Mouse (Mus musculus): ENCODE measurements at regions not wholly inside any gene's neighbourhood (a gene's known extent, or its start where the extent isn't known, plus 50 kb on each side); places are given as distances from the start of the nearest gene placed in this dataset.

GRCm38 (mm10) chr5:133198546-133198945 is 655.4 kb upstream of the Auts2 start:
- ATAC-seq (ENCODE audit: low read depth) (no peak), DNase-seq (ENCODE audit: low spot score) (no peak)
- WGBS = 85% methylated on average over 1 of the region's 1 CpGs
- Histone ChIP-seq H3K4me1 (ENCODE audit: control insufficient read depth, insufficient read depth, low read length) (no peaks in the 10 kb centered on the region), H3K9ac (ENCODE audit: low read depth, low read length) (no peak overlapping the region), H3K36me3 (ENCODE audit: control insufficient read depth, insufficient read depth, low read length) (no peaks in the 10 kb centered on the region), H3K27ac (replicated peaks; ENCODE audit: low read depth, low read length) (no peak overlapping the region), H3K27me3 (replicated peaks; ENCODE audit: control insufficient read depth, insufficient read depth, low read length) (no peaks in the 10 kb centered on the region), H3K4me3 (ENCODE audit: low read depth, low read length) (no peak overlapping the region), H3K9me3 (ENCODE audit: control insufficient read depth, low read length) (no peaks in the 10 kb centered on the region), H3K4me2 (ENCODE audit: low read depth, low read length) (no peak overlapping the region)

- Histone ChIP-seq H3K4me2 (ENCODE audit: low read depth, low read length) (no peak overlapping the region), H3K9me3 (ENCODE audit: control insufficient read depth, low read length) (no peaks in the 10 kb centered on the region), H3K27me3 (replicated peaks; ENCODE audit: control insufficient read depth, insufficient read depth, low read length) (no peaks in the 10 kb centered on the region), H3K36me3 (ENCODE audit: control insufficient read depth, insufficient read depth, low read length) (no peaks in the 10 kb centered on the region), H3K27ac (replicated peaks; ENCODE audit: low read depth, low read length) (no peak overlapping the region), H3K9ac (ENCODE audit: low read depth, low read length) (no peak overlapping the region), H3K4me3 (ENCODE audit: low read depth, low read length) (no peak overlapping the region), H3K4me1 (ENCODE audit: control insufficient read depth, insufficient read depth, low read length) (no peaks in the 10 kb centered on the region)
- no peak for ATAC-seq (ENCODE audit: low read depth)
- WGBS = 79% methylated on average over 8 of the region's 8 CpGs
- DNase-seq (ENCODE audit: low spot score) = no peak
Observed at GRCm38 (mm10) chr5:133189798-133190571, 646.8 kb upstream of the Auts2 start.

GRCm38 (mm10) chr5:133175636-133176035 is 632.5 kb upstream of the Auts2 start:
- H3K4me3 ChIP-seq (ENCODE audit: low read depth, low read length) = no peak overlapping the region

GRCm38 (mm10) chr5:133173155-133173723 is 630.1 kb upstream of the Auts2 start:
- DNase-seq (ENCODE audit: low spot score) = peak; percentile 95
- ATAC-seq (ENCODE audit: low read depth) = peak; percentile 93
- H3K4me1 ChIP-seq (ENCODE audit: control insufficient read depth, insufficient read depth, low read length) = peaks cover 14% of the 10 kb centered on the region
- H3K9ac ChIP-seq (ENCODE audit: low read depth, low read length) = no peak overlapping the region
- H3K4me2 ChIP-seq (ENCODE audit: low read depth, low read length) = no peak overlapping the region
- H3K27me3 ChIP-seq (replicated peaks; ENCODE audit: control insufficient read depth, insufficient read depth, low read length) = no peaks in the 10 kb centered on the region
- H3K9me3 ChIP-seq (ENCODE audit: control insufficient read depth, low read length) = no peaks in the 10 kb centered on the region
- H3K4me3 ChIP-seq (ENCODE audit: low read depth, low read length) = no peak overlapping the region
- WGBS = 25% methylated on average over 6 of the region's 6 CpGs
- 0 out of 2 replicates have a peak overlapping the region, but pooled peaks have one; percentile 23 for H3K27ac ChIP-seq (replicated peaks; ENCODE audit: low read depth, low read length)
- no peaks in the 10 kb centered on the region for H3K36me3 ChIP-seq (ENCODE audit: control insufficient read depth, insufficient read depth, low read length)

More at GRCm38 (mm10) chr5:133175636-133176035, 632.5 kb upstream of the Auts2 start:
- no peaks in the 10 kb centered on the region for H3K9me3 ChIP-seq (ENCODE audit: control insufficient read depth, low read length)
- H3K9ac ChIP-seq (ENCODE audit: low read depth, low read length) = no peak overlapping the region
- peaks cover 14% of the 10 kb centered on the region for H3K4me1 ChIP-seq (ENCODE audit: control insufficient read depth, insufficient read depth, low read length)
- WGBS = 90% methylated on average over 6 of the region's 6 CpGs
- H3K27me3 ChIP-seq (replicated peaks; ENCODE audit: control insufficient read depth, insufficient read depth, low read length) = no peaks in the 10 kb centered on the region
- DNase-seq (ENCODE audit: low spot score) (no peak), ATAC-seq (ENCODE audit: low read depth) (no peak)
- H3K36me3 ChIP-seq (ENCODE audit: control insufficient read depth, insufficient read depth, low read length) = no peaks in the 10 kb centered on the region
- H3K27ac ChIP-seq (replicated peaks; ENCODE audit: low read depth, low read length) = no peak overlapping the region
- no peak overlapping the region for H3K4me2 ChIP-seq (ENCODE audit: low read depth, low read length)

- no peak overlapping the region for H3K4me3 ChIP-seq (ENCODE audit: low read depth, low read length)
- H3K9ac ChIP-seq (ENCODE audit: low read depth, low read length) = no peak overlapping the region
- H3K4me1 ChIP-seq (ENCODE audit: control insufficient read depth, insufficient read depth, low read length) = peaks cover 14% of the 10 kb centered on the region
- WGBS = 72% methylated on average over 4 of the region's 4 CpGs
- no peaks in the 10 kb centered on the region for H3K27me3 ChIP-seq (replicated peaks; ENCODE audit: control insufficient read depth, insufficient read depth, low read length)
- H3K9me3 ChIP-seq (ENCODE audit: control insufficient read depth, low read length) = no peaks in the 10 kb centered on the region
- ATAC-seq (ENCODE audit: low read depth) (no peak), DNase-seq (ENCODE audit: low spot score) (no peak)
- no peak overlapping the region for H3K4me2 ChIP-seq (ENCODE audit: low read depth, low read length)
- 0 out of 2 replicates have a peak overlapping the region, but pooled peaks have one; percentile 23 for H3K27ac ChIP-seq (replicated peaks; ENCODE audit: low read depth, low read length)
- no peaks in the 10 kb centered on the region for H3K36me3 ChIP-seq (ENCODE audit: control insufficient read depth, insufficient read depth, low read length)
Observed at GRCm38 (mm10) chr5:133172686-133173085, 629.5 kb upstream of the Auts2 start.

GRCm38 (mm10) chr5:133171266-133171665 is 628.1 kb upstream of the Auts2 start:
- no peak for ATAC-seq (ENCODE audit: low read depth)
- no peak overlapping the region for H3K4me2 ChIP-seq (ENCODE audit: low read depth, low read length)
- no peaks in the 10 kb centered on the region for H3K27me3 ChIP-seq (replicated peaks; ENCODE audit: control insufficient read depth, insufficient read depth, low read length)
- peaks cover 24% of the 10 kb centered on the region for H3K4me1 ChIP-seq (ENCODE audit: control insufficient read depth, insufficient read depth, low read length)
- H3K9ac ChIP-seq (ENCODE audit: low read depth, low read length) = no peak overlapping the region
- no peak overlapping the region for H3K27ac ChIP-seq (replicated peaks; ENCODE audit: low read depth, low read length)
- peak; percentile 35 for DNase-seq (ENCODE audit: low spot score)
- no peak overlapping the region for H3K4me3 ChIP-seq (ENCODE audit: low read depth, low read length)
- WGBS = 25% methylated on average over 1 of the region's 1 CpGs
- H3K9me3 ChIP-seq (ENCODE audit: control insufficient read depth, low read length) = no peaks in the 10 kb centered on the region
- no peaks in the 10 kb centered on the region for H3K36me3 ChIP-seq (ENCODE audit: control insufficient read depth, insufficient read depth, low read length)

- ATAC-seq (ENCODE audit: low read depth) (no peak), DNase-seq (ENCODE audit: low spot score) (no peak)
- H3K36me3 ChIP-seq (ENCODE audit: control insufficient read depth, insufficient read depth, low read length) = no peaks in the 10 kb centered on the region
- H3K4me3 ChIP-seq (ENCODE audit: low read depth, low read length) = no peak overlapping the region
- H3K9me3 ChIP-seq (ENCODE audit: control insufficient read depth, low read length) = no peaks in the 10 kb centered on the region
- 29% methylated on average over 2 of the region's 2 CpGs for WGBS
- no peaks in the 10 kb centered on the region for H3K27me3 ChIP-seq (replicated peaks; ENCODE audit: control insufficient read depth, insufficient read depth, low read length)
- H3K4me1 ChIP-seq (ENCODE audit: control insufficient read depth, insufficient read depth, low read length) = peaks cover 10% of the 10 kb centered on the region
- no peak overlapping the region for H3K4me2 ChIP-seq (ENCODE audit: low read depth, low read length)
- H3K27ac ChIP-seq (replicated peaks; ENCODE audit: low read depth, low read length) = peak overlapping the region; percentile 35; the same call in 1 of the 2 replicates
- H3K9ac ChIP-seq (ENCODE audit: low read depth, low read length) = no peak overlapping the region
Observed at GRCm38 (mm10) chr5:133167576-133167975, 624.4 kb upstream of the Auts2 start.

GRCm38 (mm10) chr5:133167001-133167461 is 623.9 kb upstream of the Auts2 start:
- WGBS = 31% methylated on average over 5 of the region's 5 CpGs
- DNase-seq (ENCODE audit: low spot score) = peak; percentile 75
- H3K27me3 ChIP-seq (replicated peaks; ENCODE audit: control insufficient read depth, insufficient read depth, low read length) = no peaks in the 10 kb centered on the region

More at GRCm38 (mm10) chr5:133167001-133167461, 623.9 kb upstream of the Auts2 start:
- no peak overlapping the region for H3K4me3 ChIP-seq (ENCODE audit: low read depth, low read length)
- H3K27ac ChIP-seq (replicated peaks; ENCODE audit: low read depth, low read length) = peak overlapping the region; percentile 35
- H3K4me1 ChIP-seq (ENCODE audit: control insufficient read depth, insufficient read depth, low read length) = peaks cover 10% of the 10 kb centered on the region; the same call in 1 of the 2 replicates
- no peak overlapping the region for H3K9ac ChIP-seq (ENCODE audit: low read depth, low read length)
- ATAC-seq (ENCODE audit: low read depth) = peak; percentile 47; the same call in 1 of the 2 replicates
- H3K4me2 ChIP-seq (ENCODE audit: low read depth, low read length) = no peak overlapping the region
- H3K36me3 ChIP-seq (ENCODE audit: control insufficient read depth, insufficient read depth, low read length) = no peaks in the 10 kb centered on the region
- H3K9me3 ChIP-seq (ENCODE audit: control insufficient read depth, low read length) = no peaks in the 10 kb centered on the region
